Mouse (Mus musculus) embryonic fibroblast, embryonic 13.5 days (primary cell): ENCODE measurements around the gene Il15ra. TPM values are rescaled to one million over a fixed set of nuclear protein-coding genes. Genes with fewer than 3 reads are reported as not detected.
"Not testable (repeated sequence)": the region's sequence is repeated elsewhere in the genome, so short reads cannot be mapped to it uniquely, and the experiment has no call there.

ENCODE experiments used
- H3K27ac ChIP-seq: 2 replicates; pipeline ENCODE4 v1.5.1; 2012; ENCODE audit warnings: low read length, control low read depth, inconsistent platforms; ENCODE audit not compliant: insufficient read depth
- H3K4me1 ChIP-seq: 2 replicates; pipeline ENCODE4 v1.6.1; 2011; ENCODE audit warnings: low read length; ENCODE audit not compliant: control insufficient read depth, insufficient read depth
- H3K4me3 ChIP-seq: 2 replicates; pipeline ENCODE4 v1.5.1; 2011; ENCODE audit warnings: mild to moderate bottlenecking, control low read depth, low read length; ENCODE audit not compliant: insufficient read depth
- CTCF ChIP-seq: IDR thresholded peaks from 2 replicates; pipeline ENCODE4 v1.5.1; 2011; ENCODE audit warnings: mild to moderate bottlenecking, control low read depth, low read length, moderate library complexity, borderline replicate concordance; ENCODE audit not compliant: insufficient read depth
- POLR2A ChIP-seq: IDR thresholded peaks from 2 replicates; pipeline ENCODE4 v1.6.1; 2011; ENCODE audit warnings: low read depth, mild to moderate bottlenecking, control low read depth, low read length, moderate library complexity
- polyA plus RNA-seq: library from polyadenylated mRNA; stranded (reverse); fragments of >200 nt; gene quantifications from 2 replicates; pipeline ENCODE4 v1.2.4, GENCODE M21; 2011; ENCODE audit warnings: low read depth; ENCODE audit not compliant: missing spikeins, insufficient read length

The Il15ra gene
- polyA plus RNA-seq, 1 experiment, result 10.9 TPM

DNA sequence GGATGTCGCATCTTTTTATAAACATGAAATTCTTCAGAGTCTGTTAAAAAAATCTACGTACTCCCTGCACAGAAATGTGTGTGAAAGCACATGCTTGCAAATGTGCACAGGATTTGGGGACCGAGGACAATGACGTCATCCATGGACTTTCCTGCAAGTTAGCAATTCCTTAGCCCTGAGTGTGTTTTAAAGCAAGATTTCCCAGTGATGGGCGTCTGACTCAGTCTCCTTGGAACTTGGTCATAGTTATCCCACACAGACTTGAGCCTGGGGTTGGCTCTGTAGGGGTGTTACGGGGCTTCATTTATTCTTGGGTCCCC is 1.6 kb downstream of the Il15ra start:
- TF ChIP-seq CTCF (no peak), POLR2A (no peak)

DNA sequence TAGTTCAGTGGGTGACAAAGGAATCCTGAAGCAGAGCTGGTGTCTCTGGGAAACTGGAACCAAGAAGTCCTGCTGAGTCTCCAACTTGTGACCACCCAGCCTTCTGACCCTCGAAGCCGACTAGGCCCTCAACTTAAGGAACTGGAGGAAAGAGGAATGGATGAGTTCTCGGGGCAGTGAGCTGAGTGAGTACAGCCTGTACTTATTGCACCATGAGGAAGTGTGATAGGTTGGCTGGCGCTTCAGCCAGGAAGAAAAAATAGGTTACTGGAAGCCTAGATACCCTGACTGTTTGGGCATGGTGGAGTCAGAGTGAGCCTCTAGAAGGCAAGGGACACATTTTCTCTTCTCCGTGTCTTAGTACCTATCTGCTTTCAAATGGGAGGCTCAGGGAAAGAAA is 3.4 kb downstream of the Il15ra start:
- Histone ChIP-seq H3K27ac (no peak overlapping the region), H3K4me1 (peaks cover 7% of the 10 kb centered on the region; the same call in 1 of the 2 replicates), H3K4me3 (no peak overlapping the region)
- TF ChIP-seq POLR2A (no peak), CTCF (no peak)

More for the DNA sequence above, 1.6 kb downstream of the Il15ra start:
- Histone ChIP-seq H3K4me3 (peak overlapping the region; percentile 73), H3K4me1 (peaks cover 7% of the 10 kb centered on the region; the same call in 1 of the 2 replicates), H3K27ac (peak overlapping the region; percentile 58; the same call in 1 of the 2 replicates)

DNA sequence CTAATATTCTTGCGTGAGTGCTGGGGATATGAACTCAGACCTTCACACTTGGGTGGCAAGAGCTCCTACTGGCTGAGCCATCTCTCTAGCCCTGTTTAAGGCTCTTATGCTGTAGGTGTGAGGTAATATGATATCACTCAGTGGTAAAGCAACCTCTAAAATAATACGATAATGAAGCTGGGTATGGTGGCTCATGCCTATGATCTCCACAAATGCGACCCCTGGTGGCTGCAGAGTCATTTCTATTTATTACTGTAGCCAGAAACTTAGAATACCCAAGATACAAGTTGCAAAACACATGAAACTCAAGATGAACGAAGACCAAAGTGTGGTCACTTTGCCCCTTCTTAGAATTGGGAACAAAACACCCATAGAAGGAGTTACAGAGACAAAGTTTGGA is 5.0 kb downstream of the Il15ra start:
- H3K27ac ChIP-seq, H3K4me3 ChIP-seq: not testable (repeated sequence)

DNA sequence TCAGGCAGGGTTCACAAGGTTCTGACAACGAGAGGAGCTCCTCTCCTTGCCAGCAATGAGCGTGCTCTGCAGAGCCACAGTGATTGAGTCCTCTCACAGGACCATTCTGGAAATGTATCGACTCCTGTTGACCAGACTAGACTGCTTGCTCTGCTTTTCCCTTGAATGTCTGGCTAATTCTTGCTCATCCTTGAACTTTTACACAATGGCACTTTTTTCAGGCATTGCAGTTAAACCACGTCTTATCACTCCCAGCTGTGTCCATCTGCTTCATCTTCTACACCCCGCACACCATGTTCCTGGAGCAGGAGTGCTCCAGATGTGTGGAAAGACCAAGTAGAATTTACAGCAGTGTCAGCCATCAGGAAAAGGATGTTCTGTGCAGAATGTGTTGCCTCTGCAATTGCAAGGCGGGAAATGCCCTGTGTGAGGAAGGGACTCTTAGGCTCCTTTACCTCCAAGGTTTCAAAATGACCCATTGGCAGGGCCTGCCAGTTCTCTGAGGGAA is 7.4 kb downstream of the Il15ra start:
- H3K4me1 ChIP-seq, result no peaks in the 10 kb centered on the region
- no peak overlapping the region for H3K27ac ChIP-seq
- H3K4me3 ChIP-seq, result no peak overlapping the region
- TF ChIP-seq CTCF (no peak), POLR2A (no peak)

More for the DNA sequence above, 5.0 kb downstream of the Il15ra start:
- not testable (repeated sequence) for H3K4me1 ChIP-seq

DNA sequence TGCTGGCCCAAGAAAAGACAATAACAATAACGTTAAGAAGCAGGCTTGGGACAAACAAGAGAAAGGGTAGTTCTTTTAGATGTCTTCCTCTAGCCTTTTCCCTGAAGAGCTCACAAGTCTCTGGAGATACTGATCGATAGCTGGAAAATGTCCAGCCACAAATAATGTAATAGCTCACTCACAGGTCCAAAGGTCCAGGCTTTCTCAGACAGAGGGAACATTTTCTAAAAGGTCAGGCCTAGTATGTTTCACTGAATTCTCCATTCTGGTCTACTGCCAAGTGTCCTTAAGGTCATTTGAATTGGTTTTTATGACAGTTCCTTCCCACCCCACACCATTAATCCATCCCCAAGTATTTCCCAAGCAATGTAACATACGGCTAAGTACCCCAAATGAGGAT is 7.9 kb downstream of the Il15ra start:
- H3K27ac ChIP-seq, result no peak overlapping the region
- TF ChIP-seq POLR2A (no peak), CTCF (no peak)
- H3K4me3 ChIP-seq, result no peak overlapping the region
- no peaks in the 10 kb centered on the region for H3K4me1 ChIP-seq

DNA sequence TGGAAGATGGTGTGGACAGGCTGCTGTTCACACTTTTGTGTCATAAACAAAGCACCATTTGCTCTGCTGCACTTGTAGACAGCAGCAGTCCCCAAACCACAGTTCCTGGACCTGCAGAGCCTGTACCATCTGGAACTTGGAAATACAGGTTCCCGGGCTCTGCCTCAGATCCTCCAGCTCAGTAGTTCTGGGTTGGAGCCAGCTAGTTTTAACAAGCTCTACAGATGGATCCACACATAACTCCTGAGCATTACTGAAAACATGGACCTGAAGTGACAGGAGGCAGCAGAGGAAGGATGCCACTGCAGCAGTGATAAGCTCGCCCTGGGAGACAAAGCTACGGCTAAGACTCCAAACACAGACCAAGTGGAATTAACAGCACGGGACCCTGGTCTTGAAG is 9.4 kb downstream of the Il15ra start:
- Histone ChIP-seq H3K4me3 (no peak overlapping the region), H3K4me1 (no peaks in the 10 kb centered on the region), H3K27ac (no peak overlapping the region)
- TF ChIP-seq POLR2A (no peak), CTCF (no peak)

DNA sequence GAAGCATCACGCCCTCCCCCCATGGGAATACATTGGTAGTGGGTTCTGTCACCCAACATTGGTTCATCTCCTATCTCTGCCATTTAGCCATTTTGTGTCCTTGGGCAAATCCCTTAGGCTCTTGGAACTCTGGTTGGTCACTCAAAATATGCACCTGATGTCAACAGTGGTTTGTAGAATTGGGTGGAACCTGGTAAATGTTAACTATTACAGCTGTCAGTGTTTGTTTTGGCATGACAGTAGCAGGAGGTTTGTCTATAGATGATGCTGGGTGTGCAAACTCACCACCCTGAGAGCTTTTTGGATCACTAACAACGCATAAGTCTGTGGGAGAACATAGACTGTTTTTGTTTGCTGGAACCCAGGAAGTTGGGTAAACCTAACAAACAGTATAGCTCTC is 13.5 kb downstream of the Il15ra start:
- no peak overlapping the region for H3K27ac ChIP-seq
- no peak for TF ChIP-seq POLR2A
- no peak for TF ChIP-seq CTCF
- H3K4me1 ChIP-seq, result no peaks in the 10 kb centered on the region
- H3K4me3 ChIP-seq, result no peak overlapping the region

DNA sequence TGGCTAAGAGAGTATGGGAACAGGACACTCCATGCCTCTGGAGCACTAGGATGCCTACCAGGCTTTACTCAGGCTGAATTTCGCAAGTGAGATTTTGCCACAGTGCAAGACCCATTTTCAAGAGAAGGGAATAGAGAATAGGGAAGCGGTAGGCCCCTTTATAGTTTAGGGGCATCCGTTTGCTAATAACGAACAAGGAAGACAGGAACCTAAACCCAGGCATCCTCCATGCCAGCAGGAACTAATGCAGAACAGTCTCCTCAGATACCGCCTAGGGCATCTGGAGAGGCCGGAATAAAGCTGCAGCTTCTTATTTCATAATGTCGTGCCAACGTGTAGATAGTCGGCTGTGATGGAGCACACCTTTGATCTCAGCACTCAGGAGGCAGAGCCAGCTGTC is 17.5 kb downstream of the Il15ra start:
- Histone ChIP-seq H3K4me1 (no peaks in the 10 kb centered on the region), H3K27ac (no peak overlapping the region), H3K4me3 (no peak overlapping the region)
- TF ChIP-seq CTCF, result no peak
- TF ChIP-seq POLR2A, result no peak

DNA sequence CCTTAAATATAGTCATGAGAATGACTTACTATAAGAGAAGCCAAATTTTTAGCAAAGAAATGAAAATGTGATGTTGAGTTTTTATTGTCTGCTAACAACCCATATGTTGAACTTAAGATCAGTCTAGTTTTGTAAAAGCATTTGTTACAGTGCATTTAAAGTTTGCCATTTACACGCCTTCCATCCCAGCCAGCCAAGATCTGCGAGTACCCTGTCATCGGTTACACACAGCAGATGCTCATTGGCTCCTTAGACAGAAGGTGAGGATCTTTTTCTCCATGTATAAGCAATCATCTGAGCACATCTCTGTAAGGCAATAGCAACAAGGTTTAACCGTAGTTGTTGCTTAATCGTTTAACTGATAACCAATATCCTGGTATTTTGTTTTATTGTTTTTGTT is 22.5 kb downstream of the Il15ra start:
- Histone ChIP-seq H3K4me1 (no peaks in the 10 kb centered on the region), H3K27ac (no peak overlapping the region), H3K4me3 (no peak overlapping the region)
- no peak for TF ChIP-seq POLR2A
- TF ChIP-seq CTCF, result no peak

DNA sequence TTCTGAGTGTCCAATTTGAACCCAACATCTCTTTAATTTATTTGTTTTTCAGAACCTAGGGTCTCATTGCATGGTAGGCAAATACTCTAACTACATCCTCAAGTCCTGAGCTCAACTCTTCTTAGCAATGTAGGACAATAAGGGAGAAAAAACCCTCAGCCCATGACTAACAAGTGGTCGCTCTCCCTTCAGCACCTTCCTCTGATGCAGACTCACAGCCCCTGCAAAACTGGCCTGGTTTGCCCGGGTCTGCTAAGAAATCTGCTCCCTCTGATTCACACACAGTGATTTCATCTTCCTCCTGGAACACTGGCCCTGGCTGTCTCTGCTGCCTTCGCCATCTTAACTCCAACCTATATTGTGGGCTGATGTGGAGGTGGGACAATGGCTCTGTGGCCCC is 24.0 kb downstream of the Il15ra start:
- no peaks in the 10 kb centered on the region for H3K4me1 ChIP-seq
- H3K4me3 ChIP-seq, result no peak overlapping the region
- no peak for TF ChIP-seq CTCF
- no peak for TF ChIP-seq POLR2A
- no peak overlapping the region for H3K27ac ChIP-seq

DNA sequence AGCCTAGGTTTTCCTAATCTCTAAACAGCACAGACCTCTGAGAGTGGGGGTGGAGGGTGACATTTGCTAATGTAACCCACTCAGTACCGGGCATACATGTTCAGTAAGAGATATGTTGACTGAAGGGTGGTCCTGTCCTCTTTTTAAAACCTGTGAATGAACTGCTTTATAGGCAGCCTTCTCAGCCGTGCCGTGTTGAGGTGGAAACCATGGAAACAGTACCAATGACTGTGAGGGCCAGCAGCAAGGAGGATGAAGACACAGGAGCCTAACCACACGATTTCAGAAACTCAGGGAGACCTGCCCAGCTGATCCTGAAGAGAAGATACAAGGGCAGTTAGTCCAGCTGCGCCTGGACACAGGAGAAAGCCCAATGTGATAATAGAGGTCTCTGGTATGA is 27.9 kb downstream of the Il15ra start:
- TF ChIP-seq POLR2A, result no peak
- TF ChIP-seq CTCF, result no peak
- H3K4me3 ChIP-seq, result no peak overlapping the region
- H3K27ac ChIP-seq, result no peak overlapping the region
- no peaks in the 10 kb centered on the region for H3K4me1 ChIP-seq
